Mouse (Mus musculus): ENCODE results near the gene Gbe1. TPM values are rescaled to one million over a fixed set of nuclear protein-coding genes. Genes with fewer than 3 reads are reported as not detected.

Gbe1 gene
- total RNA-seq, 1 experiment from 2014 or later, result 34.2 TPM

GRCm38 (mm10) chr16:70350011-70350410, 36.3 kb downstream of the Gbe1 start:
- no peak for ATAC-seq (ENCODE audit: extremely low read depth, insufficient number of reproducible peaks, low FRiP score, poor library complexity, severe bottlenecking)

- 0 out of 2 replicates have a peak, but pooled peaks have one; percentile 33 for ATAC-seq (ENCODE audit: extremely low read depth, insufficient number of reproducible peaks, low FRiP score, poor library complexity, severe bottlenecking)
These were observed 38.0 kb downstream of the Gbe1 start for GRCm38 (mm10) chr16:70351641-70352280.

- ATAC-seq (ENCODE audit: extremely low read depth, insufficient number of reproducible peaks, low FRiP score, poor library complexity, severe bottlenecking), result no peak
These were observed 38.8 kb downstream of the Gbe1 start for GRCm38 (mm10) chr16:70352571-70352970.

GRCm38 (mm10) chr16:70353058-70353457, 39.3 kb downstream of the Gbe1 start:
- peak; percentile 39; the same call in 1 of the 2 replicates for ATAC-seq (ENCODE audit: extremely low read depth, insufficient number of reproducible peaks, low FRiP score, poor library complexity, severe bottlenecking)

GRCm38 (mm10) chr16:70358326-70358725, 44.6 kb downstream of the Gbe1 start:
- no peak for ATAC-seq (ENCODE audit: extremely low read depth, insufficient number of reproducible peaks, low FRiP score, poor library complexity, severe bottlenecking)

GRCm38 (mm10) chr16:70365229-70365628, 51.5 kb downstream of the Gbe1 start:
- 0 out of 2 replicates have a peak, but pooled peaks have one; percentile 30 for ATAC-seq (ENCODE audit: extremely low read depth, insufficient number of reproducible peaks, low FRiP score, poor library complexity, severe bottlenecking)

GRCm38 (mm10) chr16:70381045-70381444, 67.3 kb downstream of the Gbe1 start:
- ATAC-seq (ENCODE audit: extremely low read depth, insufficient number of reproducible peaks, low FRiP score, poor library complexity, severe bottlenecking), result no peak

- no peak for ATAC-seq (ENCODE audit: extremely low read depth, insufficient number of reproducible peaks, low FRiP score, poor library complexity, severe bottlenecking)
These were observed 71.7 kb downstream of the Gbe1 start for GRCm38 (mm10) chr16:70385494-70385893.

- peak; percentile 51; the same call in 1 of the 2 replicates for ATAC-seq (ENCODE audit: extremely low read depth, insufficient number of reproducible peaks, low FRiP score, poor library complexity, severe bottlenecking)
These were observed 73.6 kb downstream of the Gbe1 start for GRCm38 (mm10) chr16:70387385-70387784.

- no peak for ATAC-seq (ENCODE audit: extremely low read depth, insufficient number of reproducible peaks, low FRiP score, poor library complexity, severe bottlenecking)
These were observed 81.5 kb downstream of the Gbe1 start for GRCm38 (mm10) chr16:70395276-70395675.

GRCm38 (mm10) chr16:70407780-70408179, 94.0 kb downstream of the Gbe1 start:
- no peak for ATAC-seq (ENCODE audit: extremely low read depth, insufficient number of reproducible peaks, low FRiP score, poor library complexity, severe bottlenecking)

- ATAC-seq (ENCODE audit: extremely low read depth, insufficient number of reproducible peaks, low FRiP score, poor library complexity, severe bottlenecking), result no peak
These were observed 107.3 kb downstream of the Gbe1 start for GRCm38 (mm10) chr16:70421077-70421476.

GRCm38 (mm10) chr16:70449520-70449919, 135.8 kb downstream of the Gbe1 start:
- ATAC-seq (ENCODE audit: extremely low read depth, insufficient number of reproducible peaks, low FRiP score, poor library complexity, severe bottlenecking), result no peak

- no peak for ATAC-seq (ENCODE audit: extremely low read depth, insufficient number of reproducible peaks, low FRiP score, poor library complexity, severe bottlenecking)
These were observed 161.8 kb downstream of the Gbe1 start for GRCm38 (mm10) chr16:70475583-70475982.

- ATAC-seq (ENCODE audit: extremely low read depth, insufficient number of reproducible peaks, low FRiP score, poor library complexity, severe bottlenecking), result no peak
These were observed 162.4 kb downstream of the Gbe1 start for GRCm38 (mm10) chr16:70476161-70476560.

- no peak for ATAC-seq (ENCODE audit: extremely low read depth, insufficient number of reproducible peaks, low FRiP score, poor library complexity, severe bottlenecking)
These were observed 166.7 kb downstream of the Gbe1 start for GRCm38 (mm10) chr16:70480494-70480893.

- peak; percentile 56; the same call in 1 of the 2 replicates for ATAC-seq (ENCODE audit: extremely low read depth, insufficient number of reproducible peaks, low FRiP score, poor library complexity, severe bottlenecking)
These were observed 192.7 kb downstream of the Gbe1 start for GRCm38 (mm10) chr16:70506457-70506856.

GRCm38 (mm10) chr16:70510938-70511337, 197.2 kb downstream of the Gbe1 start:
- no peak for ATAC-seq (ENCODE audit: extremely low read depth, insufficient number of reproducible peaks, low FRiP score, poor library complexity, severe bottlenecking)

GRCm38 (mm10) chr16:70522861-70523260, 209.1 kb downstream of the Gbe1 start:
- ATAC-seq (ENCODE audit: extremely low read depth, insufficient number of reproducible peaks, low FRiP score, poor library complexity, severe bottlenecking), result no peak

GRCm38 (mm10) chr16:70523566-70523965, 209.8 kb downstream of the Gbe1 start:
- ATAC-seq (ENCODE audit: extremely low read depth, insufficient number of reproducible peaks, low FRiP score, poor library complexity, severe bottlenecking), result no peak

GRCm38 (mm10) chr16:70524273-70524672, 210.5 kb downstream of the Gbe1 start:
- no peak for ATAC-seq (ENCODE audit: extremely low read depth, insufficient number of reproducible peaks, low FRiP score, poor library complexity, severe bottlenecking)
